Mouse (Mus musculus) olfactory bulb, adult 2 months (tissue): ENCODE data around the gene Mbnl2.

Experiments
- CTCF ChIP-seq: fragments of 200-500 bp; IDR thresholded peaks from 2 replicates; pipeline ENCODE4 v1.5.1; 2012; ENCODE audit warnings: low read depth, mild to moderate bottlenecking, low read length, moderate library complexity; ENCODE audit not compliant: insufficient read depth
- POLR2A ChIP-seq: fragments of 200-500 bp; IDR thresholded peaks from 2 replicates; pipeline ENCODE4 v1.6.1; 2012; ENCODE audit warnings: mild to moderate bottlenecking, low read depth, low read length, moderate library complexity; ENCODE audit not compliant: insufficient read depth

GRCm38 (mm10) chr14:120379716-120380115 is 104.2 kb downstream of the Mbnl2 start:
- TF ChIP-seq POLR2A, result no peak
- TF ChIP-seq CTCF, result no peak
